Mouse (Mus musculus) cerebellum, adult 9-10 months (tissue): ENCODE data around the gene Snrpa1.

Experiments used
- DNase-seq: peaks from one replicate; pipeline ENCODE4 v3.0.0; 2022

Gene Snrpa1

DNA sequence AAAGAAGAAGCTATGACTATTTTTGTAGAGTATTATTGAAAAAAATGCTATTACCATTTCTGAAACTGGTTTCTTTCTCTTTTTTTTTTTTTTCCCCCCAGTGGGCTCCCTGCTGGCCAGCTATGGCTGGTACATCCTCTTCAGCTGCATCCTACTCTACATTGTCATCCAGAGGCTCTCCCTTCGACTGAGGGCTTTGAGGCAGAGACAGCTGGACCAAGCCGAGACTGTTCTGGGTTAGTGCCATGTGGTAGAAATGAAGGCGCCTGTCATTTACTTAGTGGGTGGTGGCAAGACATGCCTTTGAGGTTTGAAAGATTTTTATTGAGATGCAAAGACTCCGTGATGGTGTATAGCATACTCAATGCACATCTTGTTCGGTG is 21.4 kb downstream of the Snrpa1 start:
- no peak for DNase-seq

DNA sequence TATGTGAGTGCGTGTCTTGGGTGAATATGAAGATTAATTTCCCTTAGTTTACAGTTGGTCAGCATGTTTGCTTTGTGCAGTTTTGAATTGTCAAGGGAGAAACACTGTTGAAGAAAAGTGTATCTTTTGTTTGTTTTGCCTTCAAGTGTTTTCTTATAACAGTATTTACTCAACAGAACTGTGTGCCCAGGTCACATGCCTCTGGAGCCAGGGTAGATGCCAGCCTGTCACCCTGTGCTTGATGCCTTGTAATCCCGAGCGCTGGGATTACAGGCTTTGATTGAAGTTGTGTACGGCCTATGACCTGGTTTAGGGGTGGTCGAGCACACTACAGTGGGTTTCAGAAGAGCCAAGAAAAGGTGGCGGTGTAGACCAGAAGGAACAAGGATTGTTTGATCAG is 25.0 kb downstream of the Snrpa1 start:
- no peak for DNase-seq

DNA sequence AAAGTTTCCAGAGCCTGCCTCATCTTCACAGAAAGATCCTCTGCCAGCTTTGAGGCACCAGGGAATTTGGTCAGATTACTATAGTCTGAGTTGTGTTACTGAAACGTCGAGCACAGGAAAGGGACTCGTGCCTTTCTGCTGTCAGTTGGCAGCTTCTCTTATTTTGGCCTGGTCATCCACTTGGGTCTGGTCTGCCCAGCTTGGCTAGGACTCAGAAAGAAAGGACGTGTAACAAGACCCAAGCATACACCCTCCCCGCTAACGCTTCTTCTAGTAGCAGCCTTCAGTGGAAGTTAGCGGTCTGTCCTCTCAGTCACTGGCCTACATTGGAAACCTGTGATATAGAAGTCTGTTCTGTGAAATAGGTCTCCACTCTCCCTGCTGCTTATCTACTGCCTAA is 25.7 kb downstream of the Snrpa1 start:
- DNase-seq = no peak

- no peak for DNase-seq
Measured at GRCm38 (mm10) chr7:66087652-66088051, 28.8 kb downstream of the Snrpa1 start.

GRCm38 (mm10) chr7:66088077-66088476 is 29.3 kb downstream of the Snrpa1 start:
- no peak for DNase-seq

- DNase-seq = no peak
Measured at GRCm38 (mm10) chr7:66090676-66091190, 31.9 kb downstream of the Snrpa1 start.

GRCm38 (mm10) chr7:66091553-66091952 is 32.8 kb downstream of the Snrpa1 start:
- no peak for DNase-seq

GRCm38 (mm10) chr7:66092656-66093055 is 33.9 kb downstream of the Snrpa1 start:
- peak; percentile 48 for DNase-seq

- peak; percentile 59 for DNase-seq
Measured at GRCm38 (mm10) chr7:66094141-66094540, 35.3 kb downstream of the Snrpa1 start.

GRCm38 (mm10) chr7:66098803-66099202 is 40.0 kb downstream of the Snrpa1 start:
- no peak for DNase-seq

- peak; percentile 65 for DNase-seq
Measured at GRCm38 (mm10) chr7:66101866-66102265, 43.1 kb downstream of the Snrpa1 start.

DNA sequence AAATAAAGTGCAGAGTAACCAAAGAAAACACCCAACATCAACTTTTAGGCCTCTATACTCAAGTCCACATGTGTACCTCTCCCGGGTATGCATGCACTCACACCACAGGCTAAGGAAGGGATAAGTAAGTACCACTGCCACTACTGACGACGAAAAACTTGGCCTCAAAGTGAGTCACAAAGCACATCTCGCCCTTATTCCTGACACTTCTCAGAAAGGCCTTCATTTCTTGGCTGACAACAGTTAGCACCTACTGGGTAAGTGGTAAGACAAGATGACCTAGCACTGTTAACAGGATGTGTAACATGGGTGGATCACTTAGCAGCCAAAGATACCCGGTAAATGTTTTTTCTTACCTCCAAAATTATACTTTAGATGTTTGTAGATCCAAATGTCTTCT is 45.7 kb downstream of the Snrpa1 start:
- DNase-seq = no peak

GRCm38 (mm10) chr7:66105771-66106170 is 47.0 kb downstream of the Snrpa1 start:
- DNase-seq = no peak

- no peak for DNase-seq
Measured at GRCm38 (mm10) chr7:66106581-66107056, 47.8 kb downstream of the Snrpa1 start.

- no peak for DNase-seq
Measured at GRCm38 (mm10) chr7:66107206-66107605, 48.4 kb downstream of the Snrpa1 start.

GRCm38 (mm10) chr7:66107930-66108329 is 49.1 kb downstream of the Snrpa1 start:
- no peak for DNase-seq

DNA sequence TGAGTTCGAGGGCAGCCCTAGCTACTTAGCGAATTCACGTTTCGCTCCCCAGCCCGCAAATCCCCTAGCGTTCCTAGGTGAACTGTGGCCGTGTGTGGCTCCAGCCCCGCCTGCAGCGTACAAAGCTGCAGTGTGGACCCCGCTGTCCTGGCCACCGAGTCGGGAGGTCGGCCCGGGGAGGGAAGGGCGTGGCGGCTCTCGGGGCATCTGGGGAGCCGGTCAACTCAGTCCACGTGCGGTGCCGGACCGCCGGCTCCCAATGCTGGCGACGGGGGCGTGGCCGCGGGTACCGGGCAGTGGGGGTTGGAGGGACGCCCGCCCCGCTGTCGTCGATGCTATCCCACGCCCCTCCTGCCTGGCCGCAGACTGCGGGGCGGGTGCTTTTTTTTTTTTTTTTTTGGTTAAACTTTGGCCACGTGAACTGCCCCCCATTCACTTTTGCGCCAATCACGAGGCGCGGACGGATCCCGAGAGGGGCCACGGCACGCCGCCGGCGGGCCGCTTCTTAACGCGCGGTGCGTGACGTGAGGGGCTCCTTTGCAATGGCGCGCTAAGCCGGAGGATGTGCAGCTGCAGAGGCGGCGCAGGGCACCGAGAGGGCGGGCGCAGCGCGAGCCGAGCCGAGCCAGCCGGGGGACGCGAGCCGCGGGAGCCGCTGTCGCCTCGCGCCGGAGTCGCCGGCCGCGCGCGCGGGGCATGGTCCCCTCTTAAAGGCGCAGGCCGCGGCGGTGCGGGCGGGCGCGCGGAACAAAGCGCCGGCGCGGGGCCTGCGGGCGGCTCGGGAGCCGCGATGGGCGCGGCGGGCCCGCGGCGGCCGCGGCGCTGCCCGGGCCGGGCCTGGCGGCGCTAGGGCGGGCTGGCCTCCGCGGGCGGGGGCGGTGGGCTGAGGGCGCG is 50.4 kb downstream of the Snrpa1 start, which contains the start of gene Chsy1:
Gene Chsy1 (plus strand): TSS at position 555 of the 894 bp plus-strand sequence.
- peak; percentile 83 for DNase-seq

DNA sequence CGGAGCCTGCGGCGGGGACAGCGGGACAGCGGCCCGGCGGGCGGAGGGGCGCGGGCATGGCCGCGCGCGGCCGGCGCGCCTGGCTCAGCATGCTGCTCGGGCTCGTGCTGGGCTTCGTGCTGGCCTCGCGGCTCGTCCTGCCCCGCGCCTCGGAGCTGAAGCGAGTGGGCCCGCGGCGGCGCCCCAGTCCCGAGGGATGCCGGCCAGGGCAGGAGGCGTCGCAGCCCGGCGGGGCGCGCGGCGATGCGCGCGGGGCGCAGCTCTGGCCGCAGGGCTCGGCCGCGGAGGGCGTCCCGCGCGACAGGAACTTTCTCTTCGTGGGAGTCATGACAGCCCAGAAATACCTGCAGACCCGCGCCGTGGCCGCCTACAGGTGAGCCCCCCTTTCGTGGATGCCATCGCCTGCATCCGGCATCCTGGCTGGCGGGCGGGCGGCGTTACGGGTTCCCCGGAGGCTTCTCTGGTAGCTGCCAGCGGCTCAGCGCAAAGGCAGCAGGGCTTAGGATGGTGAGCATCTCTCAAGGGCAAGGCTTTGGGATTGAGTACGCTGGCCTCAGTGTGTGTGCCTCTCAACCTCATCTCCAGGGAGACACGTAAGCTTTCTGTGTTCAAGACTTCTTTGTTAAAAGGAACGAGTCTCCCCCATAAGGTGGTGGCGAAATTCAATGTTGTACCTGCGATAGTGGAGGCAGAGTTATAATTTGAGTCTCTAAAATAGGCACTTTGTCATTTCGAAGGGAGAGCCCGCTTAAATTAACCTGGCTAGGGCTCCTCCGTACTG is 51.2 kb downstream of the Snrpa1 start:
- DNase-seq = no peak

GRCm38 (mm10) chr7:66110636-66111112 is 51.9 kb downstream of the Snrpa1 start:
- no peak for DNase-seq

- DNase-seq = no peak
Measured at GRCm38 (mm10) chr7:66111211-66111610, 52.4 kb downstream of the Snrpa1 start.

GRCm38 (mm10) chr7:66113561-66113960 is 54.8 kb downstream of the Snrpa1 start:
- DNase-seq = no peak

- DNase-seq = no peak
Measured at GRCm38 (mm10) chr7:66115821-66116343, 57.1 kb downstream of the Snrpa1 start.

DNA sequence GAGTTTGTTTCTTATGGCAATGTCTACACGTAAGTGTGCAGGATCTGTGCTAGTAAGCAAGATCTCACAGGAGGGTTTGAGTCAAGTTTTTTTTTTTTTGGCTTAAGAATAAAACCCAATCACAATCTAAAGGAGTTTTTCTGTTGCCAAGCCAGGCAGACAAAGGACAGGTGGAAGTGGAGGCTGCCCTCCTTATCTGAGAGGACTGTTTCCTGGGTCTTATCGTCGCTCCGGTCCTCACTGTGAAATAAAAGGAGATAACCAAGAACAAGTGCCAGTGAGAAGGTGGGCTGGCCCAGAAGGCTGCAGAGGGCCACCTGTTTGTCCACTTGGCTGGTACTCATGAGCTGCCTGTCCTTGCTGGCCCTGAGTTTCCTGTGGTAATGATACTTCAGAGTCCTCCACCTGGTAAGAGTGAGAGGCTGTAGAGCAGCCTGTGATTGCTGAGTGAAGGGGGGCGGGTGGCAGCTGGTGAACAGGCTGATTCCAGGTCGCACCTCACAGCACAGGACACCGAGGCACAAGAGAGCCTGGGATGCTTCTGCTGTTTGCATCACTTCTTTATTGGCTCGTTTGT is 58.2 kb downstream of the Snrpa1 start:
- DNase-seq = no peak
